Mouse (Mus musculus) heart, adult 11 months (tissue): ENCODE measurements around the gene Mapk6.
"Not testable (repeated sequence)": the region's sequence is repeated elsewhere in the genome, so short reads cannot be mapped to it uniquely, and the experiment has no call there.

Experiments
- DNase-seq: peaks from one replicate; pipeline ENCODE4 v3.0.0; 2022

Mapk6 gene

GRCm38 (mm10) chr9:75409852-75410378 lies at the start of gene Mapk6:
TSS of gene Mapk6 (minus strand) at chr9:75410005.
- DNase-seq: peak; percentile 100

- DNase-seq: no peak
Observed at GRCm38 (mm10) chr9:75455684-75456083, 45.9 kb upstream of the Mapk6 start.

GRCm38 (mm10) chr9:75453994-75454393 lies 44.2 kb upstream of the Mapk6 start:
- DNase-seq: no peak

- DNase-seq: no peak
Observed at GRCm38 (mm10) chr9:75448021-75448420, 38.2 kb upstream of the Mapk6 start.

- not testable (repeated sequence) for DNase-seq
Observed at GRCm38 (mm10) chr9:75446574-75446973, 36.8 kb upstream of the Mapk6 start.

- no peak for DNase-seq
Observed at GRCm38 (mm10) chr9:75444981-75445380, 35.2 kb upstream of the Mapk6 start.

GRCm38 (mm10) chr9:75441691-75442131 lies 31.9 kb upstream of the Mapk6 start:
- no peak for DNase-seq

- peak; percentile 99 for DNase-seq
Observed at GRCm38 (mm10) chr9:75440796-75441666, 31.2 kb upstream of the Mapk6 start, which contains the start of gene Leo1. TSS of gene Leo1 (plus strand) at chr9:75441524.

GRCm38 (mm10) chr9:75437653-75438385 lies 28.0 kb upstream of the Mapk6 start:
- no peak for DNase-seq

GRCm38 (mm10) chr9:75435918-75436317 lies 26.1 kb upstream of the Mapk6 start:
- peak; percentile 99 for DNase-seq

- DNase-seq: no peak
Observed at GRCm38 (mm10) chr9:75435291-75435690, 25.5 kb upstream of the Mapk6 start.

GRCm38 (mm10) chr9:75434872-75435271 lies 25.1 kb upstream of the Mapk6 start:
- peak; percentile 90 for DNase-seq

GRCm38 (mm10) chr9:75434172-75434793 lies 24.5 kb upstream of the Mapk6 start:
- peak; percentile 98 for DNase-seq

GRCm38 (mm10) chr9:75432694-75433093 lies 22.9 kb upstream of the Mapk6 start:
- no peak for DNase-seq

GRCm38 (mm10) chr9:75430822-75431621 lies 21.2 kb upstream of the Mapk6 start:
- peak; percentile 93 for DNase-seq

- DNase-seq: no peak
Observed at GRCm38 (mm10) chr9:75429657-75430056, 19.9 kb upstream of the Mapk6 start.

GRCm38 (mm10) chr9:75429040-75429439 lies 19.2 kb upstream of the Mapk6 start:
- DNase-seq: no peak

GRCm38 (mm10) chr9:75428274-75428600 lies 18.4 kb upstream of the Mapk6 start:
- DNase-seq: no peak

- DNase-seq: peak; percentile 93
Observed at GRCm38 (mm10) chr9:75427366-75428273, 17.8 kb upstream of the Mapk6 start.

GRCm38 (mm10) chr9:75425796-75426391 lies 16.1 kb upstream of the Mapk6 start:
- no peak for DNase-seq
